Mouse (Mus musculus) CD4-positive, CD25-positive, alpha-beta regulatory T cell, adult 4 months (primary cell): Measurements from ENCODE around the gene Olfr1505. TPM values are rescaled to one million over a fixed set of nuclear protein-coding genes. Genes with fewer than 3 reads are reported as not detected.

Experiments used
- ATAC-seq: one replicate; pipeline ENCODE4 v1.8.0; 2017
- polyA plus RNA-seq, 2 experiments: library from polyadenylated mRNA; unstranded; fragments of 100-300 nt; shearing (Covaris generic); gene quantifications; one replicate each; pipeline ENCODE4 v1.2.1; 2017

The Olfr1505 gene
- under 1 TPM in 1 of 2 experiments, not detected in 1; 0.12 TPM for polyA plus RNA-seq

DNA sequence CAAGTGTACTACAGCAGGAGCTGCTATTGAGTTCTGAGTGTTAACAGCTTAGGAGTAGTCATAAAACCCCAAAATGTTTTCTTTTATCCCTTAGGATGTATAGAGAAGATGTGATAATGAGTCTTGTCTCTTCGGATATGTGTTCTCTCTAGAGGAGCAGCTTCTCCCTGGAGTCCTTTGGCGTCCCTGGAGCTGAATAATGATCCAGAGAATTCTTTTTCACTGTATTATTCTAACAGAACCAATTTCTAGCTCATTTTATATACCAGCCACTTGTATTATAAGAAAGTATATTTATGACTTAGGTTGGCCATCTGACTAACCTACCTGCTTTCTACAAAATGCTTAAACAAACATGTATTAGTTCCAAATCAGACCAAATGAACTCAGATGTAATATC lies at the start of gene Olfr1505:
Gene Olfr1505, plus strand, starts transcription at position 301 of the 400 bp plus-strand sequence.
- no peak for ATAC-seq

- no peak for ATAC-seq
Measured at GRCm38 (mm10) chr19:13897828-13898227, 15.5 kb upstream of the Olfr1505 start, which contains the start of gene Olfr1504. Gene Olfr1504 (minus strand): TSS chr19:13897928.

Other genes starting within 250 kb of the Olfr1505 start
- gene Olfr1491, start 216.3 kb upstream of the Olfr1505 start, polyA plus RNA-seq: under 1 TPM in 1 of 2 experiments, not detected in 1; 0.46 TPM
- gene Olfr1493-ps1, start 190.3 kb upstream of the Olfr1505 start, polyA plus RNA-seq: not detected
- not detected for gene Olfr1494, start 173.8 kb upstream of the Olfr1505 start, polyA plus RNA-seq
- not detected for gene Olfr1495, start 148.9 kb upstream of the Olfr1505 start, polyA plus RNA-seq
- gene Olfr1496, start 135.7 kb upstream of the Olfr1505 start, polyA plus RNA-seq: not detected
- not detected for gene Olfr1497, start 115.3 kb upstream of the Olfr1505 start, polyA plus RNA-seq
- not detected for gene Olfr1499, start 94.1 kb upstream of the Olfr1505 start, polyA plus RNA-seq
- gene Olfr1500, start 83.0 kb upstream of the Olfr1505 start, polyA plus RNA-seq: under 1 TPM in 1 of 2 experiments, not detected in 1; 0.35 TPM
- not detected for gene Olfr1501, start 62.8 kb upstream of the Olfr1505 start, polyA plus RNA-seq
- gene Olfr1502, start 51.7 kb upstream of the Olfr1505 start, polyA plus RNA-seq: not detected
- not detected for gene Olfr1504, start 15.6 kb upstream of the Olfr1505 start, polyA plus RNA-seq